10 mouse cellular contexts compared by ENCODE assay signal in the genomic region with DNA sequence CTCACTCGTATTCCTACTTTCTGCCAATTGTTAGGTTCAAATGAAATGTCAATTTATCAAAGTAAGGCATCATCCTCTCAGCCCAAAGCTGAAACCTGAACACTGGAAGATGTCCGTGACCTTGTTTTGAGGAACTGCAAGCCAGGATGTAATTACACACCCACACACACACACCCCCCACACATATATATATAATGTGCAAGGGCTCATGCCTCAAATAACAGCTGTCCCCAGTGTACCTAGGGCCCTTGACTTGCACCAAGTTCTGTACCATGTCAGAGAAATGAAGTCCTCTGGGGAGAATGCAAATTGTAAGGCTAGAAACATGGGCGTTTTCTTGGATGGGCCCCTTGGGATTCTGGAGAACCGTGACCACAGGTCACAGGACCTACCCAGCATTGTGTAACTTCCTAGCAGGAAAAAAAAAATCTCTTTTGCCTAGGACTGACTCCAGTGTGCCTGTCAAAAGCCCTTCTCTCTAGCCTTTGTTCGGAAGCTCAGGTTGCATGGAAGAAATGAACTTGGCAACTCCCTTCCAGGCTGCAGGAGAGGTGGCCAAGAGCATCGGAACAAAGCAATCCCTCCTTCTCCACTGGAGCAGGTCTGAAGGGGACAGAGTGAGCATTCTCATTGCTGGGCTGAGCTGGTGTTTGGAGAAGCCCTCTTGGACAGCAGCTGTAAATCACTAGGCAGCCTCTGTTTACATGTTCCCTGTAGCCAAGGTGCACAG.
DNase-seq lines count a peak whose midpoint lies in the region; ATAC-seq and TF ChIP-seq lines count a peak whose summit lies in the region.
"Had no signal": no experiment of that assay in that cellular context is flagged by ENCODE, and none has a peak within 500 bp of the region (broad histone marks: within the 10 kb centered on the region; RNA-seq: fewer than 3 reads in every experiment).

No protein-coding gene starts in this region.

- DNase-seq in stomach, postnatal 0 days (ENCODE audit: low spot score), result no peak
- DNase-seq in yolk sac, embryonic 10.5 days (ENCODE audit: low spot score), result peak; percentile 7
- DNase-seq in midbrain, embryonic 10.5 days (ENCODE audit: low spot score), result no peak
- DNase-seq in cerebellum, postnatal 25 days, result no peak
- DNase-seq: cerebellum, adult 11-12 months had no signal

- H3K36me3 ChIP-seq in stomach, embryonic 14.5 days (ENCODE audit: control insufficient read depth, insufficient read depth, low read length), result no peaks in the 10 kb centered on the region
- H3K36me3 ChIP-seq in stomach, postnatal 0 days (ENCODE audit: control insufficient read depth, insufficient read depth, low read length), result no peaks in the 10 kb centered on the region
- no peaks in the 10 kb centered on the region for H3K36me3 ChIP-seq in heart, embryonic 13.5 days
- H3K36me3 ChIP-seq in kidney, embryonic 16.5 days (ENCODE audit: insufficient read depth, low read length), result no peaks in the 10 kb centered on the region
- no peaks in the 10 kb centered on the region for H3K36me3 ChIP-seq in midbrain, embryonic 10.5 days
- no peaks in the 10 kb centered on the region for H3K36me3 ChIP-seq in neural tube, embryonic 15.5 days

- H3K4me3 ChIP-seq in stomach, embryonic 14.5 days (ENCODE audit: low read depth, low read length), result no peak overlapping the region
- H3K4me3 ChIP-seq in stomach, postnatal 0 days (ENCODE audit: low read depth, low read length), result no peak overlapping the region
- H3K4me3 ChIP-seq in heart, embryonic 13.5 days, result no peak overlapping the region
- no peak overlapping the region for H3K4me3 ChIP-seq in kidney, embryonic 16.5 days (ENCODE audit: low read length)
- no peak overlapping the region for H3K4me3 ChIP-seq in midbrain, embryonic 10.5 days
- H3K4me3 ChIP-seq in neural tube, embryonic 15.5 days (replicated peaks), result no peak overlapping the region

- TF ChIP-seq EP300 in stomach, postnatal 0 days (optimal IDR thresholded peaks at IDR 0.05), result no peak

- H3K27ac ChIP-seq in stomach, embryonic 14.5 days (ENCODE audit: low read length), result peak overlapping the region; percentile 41; the same call in 1 of the 2 replicates
- H3K27ac ChIP-seq in stomach, postnatal 0 days (replicated peaks), result no peak overlapping the region
- peak overlapping the region; percentile 17; the same call in 1 of the 2 replicates for H3K27ac ChIP-seq in heart, embryonic 13.5 days (replicated peaks)
- peak overlapping the region; percentile 94 for H3K27ac ChIP-seq in kidney, embryonic 16.5 days (ENCODE audit: low read length)
- H3K27ac ChIP-seq in midbrain, embryonic 10.5 days (replicated peaks), result no peak overlapping the region
- H3K27ac ChIP-seq in neural tube, embryonic 15.5 days (replicated peaks), result no peak overlapping the region
- H3K27ac ChIP-seq: liver, embryonic 14.5 days had no signal

- ATAC-seq in stomach, embryonic 14.5 days (ENCODE audit: insufficient number of reproducible peaks, insufficient read depth, low FRiP score, low read depth), result peak; percentile 37; the same call in 1 of the 2 replicates
- no peak for ATAC-seq in stomach, postnatal 0 days (ENCODE audit: low FRiP score, low TSS enrichment)
- no peak for ATAC-seq in heart, embryonic 13.5 days (ENCODE audit: extremely low read depth, insufficient number of reproducible peaks, low FRiP score, low TSS enrichment)
- peak; percentile 94 for ATAC-seq in kidney, embryonic 16.5 days (ENCODE audit: low FRiP score, low TSS enrichment)
- no peak for ATAC-seq in neural tube, embryonic 15.5 days (ENCODE audit: low FRiP score)

- TF ChIP-seq CTCF in stomach, postnatal 0 days (IDR thresholded peaks at IDR 0.05; ENCODE audit: low read depth), result no peak

- no peaks in the 10 kb centered on the region for H3K27me3 ChIP-seq in stomach, embryonic 14.5 days (ENCODE audit: control insufficient read depth, insufficient read depth, low read length)
- no peaks in the 10 kb centered on the region for H3K27me3 ChIP-seq in stomach, postnatal 0 days (ENCODE audit: control insufficient read depth, insufficient read depth, low read length)
- no peaks in the 10 kb centered on the region for H3K27me3 ChIP-seq in heart, embryonic 13.5 days (replicated peaks)
- no peaks in the 10 kb centered on the region for H3K27me3 ChIP-seq in kidney, embryonic 16.5 days (ENCODE audit: insufficient read depth, low read length)
- H3K27me3 ChIP-seq in midbrain, embryonic 10.5 days (ENCODE audit: low read depth, poor library complexity, severe bottlenecking), result no peaks in the 10 kb centered on the region
- no peaks in the 10 kb centered on the region for H3K27me3 ChIP-seq in neural tube, embryonic 15.5 days (replicated peaks)

- peaks cover 14% of the 10 kb centered on the region; the same call in 1 of the 2 replicates for H3K4me1 ChIP-seq in stomach, embryonic 14.5 days (ENCODE audit: control insufficient read depth, insufficient read depth, low read length)
- H3K4me1 ChIP-seq in stomach, postnatal 0 days (replicated peaks; ENCODE audit: control insufficient read depth, insufficient read depth), result no peaks in the 10 kb centered on the region; the same call in 1 of the 2 replicates
- peaks cover 11% of the 10 kb centered on the region for H3K4me1 ChIP-seq in heart, embryonic 13.5 days
- peaks cover 34% of the 10 kb centered on the region for H3K4me1 ChIP-seq in kidney, embryonic 16.5 days (ENCODE audit: insufficient read depth, low read length)
- H3K4me1 ChIP-seq in midbrain, embryonic 10.5 days, result no peaks in the 10 kb centered on the region
- H3K4me1 ChIP-seq in neural tube, embryonic 15.5 days, result peaks cover 3% of the 10 kb centered on the region; the same call in 1 of the 2 replicates

- no peak overlapping the region for H3K9ac ChIP-seq in stomach, embryonic 14.5 days (replicated peaks; ENCODE audit: low read depth, low read length)
- no peak overlapping the region for H3K9ac ChIP-seq in stomach, postnatal 0 days (ENCODE audit: low read length)
- H3K9ac ChIP-seq in heart, embryonic 13.5 days, result no peak overlapping the region
- H3K9ac ChIP-seq in kidney, embryonic 16.5 days (replicated peaks; ENCODE audit: low read length), result no peak overlapping the region
- no peak overlapping the region for H3K9ac ChIP-seq in neural tube, embryonic 15.5 days (replicated peaks)
- H3K9ac ChIP-seq: liver, embryonic 14.5 days had no signal

- 42% methylated on average over 6 of the region's 6 CpGs for WGBS in stomach, embryonic 14.5 days
- 39% methylated on average over 6 of the region's 6 CpGs for WGBS in stomach, postnatal 0 days
- 61% methylated on average over 6 of the region's 6 CpGs for WGBS in heart, embryonic 13.5 days
- WGBS in kidney, embryonic 16.5 days, result 19% methylated on average over 6 of the region's 6 CpGs
- WGBS in midbrain, embryonic 10.5 days, result 82% methylated on average over 6 of the region's 6 CpGs
- 70% methylated on average over 6 of the region's 6 CpGs for WGBS in neural tube, embryonic 15.5 days

- H3K9me3 ChIP-seq in stomach, embryonic 14.5 days (ENCODE audit: control insufficient read depth, low read depth, low read length), result no peaks in the 10 kb centered on the region
- H3K9me3 ChIP-seq in stomach, postnatal 0 days (ENCODE audit: control insufficient read depth, low read length), result no peaks in the 10 kb centered on the region
- no peaks in the 10 kb centered on the region for H3K9me3 ChIP-seq in heart, embryonic 13.5 days
- H3K9me3 ChIP-seq in kidney, embryonic 16.5 days (ENCODE audit: low read length), result no peaks in the 10 kb centered on the region
- no peaks in the 10 kb centered on the region for H3K9me3 ChIP-seq in midbrain, embryonic 10.5 days (replicated peaks)
- no peaks in the 10 kb centered on the region for H3K9me3 ChIP-seq in neural tube, embryonic 15.5 days (replicated peaks)

- H3K4me2 ChIP-seq in stomach, embryonic 14.5 days (replicated peaks; ENCODE audit: low read depth, low read length), result no peak overlapping the region
- no peak overlapping the region for H3K4me2 ChIP-seq in stomach, postnatal 0 days (replicated peaks; ENCODE audit: low read depth)
- no peak overlapping the region for H3K4me2 ChIP-seq in heart, embryonic 13.5 days
- no peak overlapping the region for H3K4me2 ChIP-seq in kidney, embryonic 16.5 days (replicated peaks; ENCODE audit: low read depth, low read length)
- H3K4me2 ChIP-seq in neural tube, embryonic 15.5 days, result no peak overlapping the region

Comparison
In these comparisons a context has a peak if more than half of its experiments do, and no peak if none do; other contexts are left out.
1. ATAC-seq: peak in stomach, embryonic 14.5 days (single experiment) and kidney, embryonic 16.5 days (single experiment); none in stomach, postnatal 0 days (single experiment), heart, embryonic 13.5 days (single experiment) and neural tube, embryonic 15.5 days (single experiment).
2. H3K27ac ChIP-seq: peak in stomach, embryonic 14.5 days (single experiment), heart, embryonic 13.5 days (single experiment) and kidney, embryonic 16.5 days (single experiment); none in stomach, postnatal 0 days (single experiment), midbrain, embryonic 10.5 days (single experiment) and neural tube, embryonic 15.5 days (single experiment).